Mouse (Mus musculus) gastrocnemius, postnatal 10 days (tissue): Measurements from ENCODE around the gene Grik1. TPM values are rescaled to one million over a fixed set of nuclear protein-coding genes. Genes with fewer than 3 reads are reported as not detected.

Source experiments
- DNase-seq: peaks from one replicate; pipeline ENCODE4 v3.0.0; 2021; ENCODE audit warnings: mixed read lengths
- total RNA-seq, 2 experiments: library from RNA; stranded (reverse); gene quantifications; 2 replicates each; pipeline ENCODE4 v1.2.3; 2021

Gene Grik1
- total RNA-seq, 2 experiments from 2014 or later = 0.09 to 0.18 TPM

- no peak for DNase-seq
Observed at GRCm38 (mm10) chr16:88142136-88142535, 147.9 kb downstream of the Grik1 start.

DNA sequence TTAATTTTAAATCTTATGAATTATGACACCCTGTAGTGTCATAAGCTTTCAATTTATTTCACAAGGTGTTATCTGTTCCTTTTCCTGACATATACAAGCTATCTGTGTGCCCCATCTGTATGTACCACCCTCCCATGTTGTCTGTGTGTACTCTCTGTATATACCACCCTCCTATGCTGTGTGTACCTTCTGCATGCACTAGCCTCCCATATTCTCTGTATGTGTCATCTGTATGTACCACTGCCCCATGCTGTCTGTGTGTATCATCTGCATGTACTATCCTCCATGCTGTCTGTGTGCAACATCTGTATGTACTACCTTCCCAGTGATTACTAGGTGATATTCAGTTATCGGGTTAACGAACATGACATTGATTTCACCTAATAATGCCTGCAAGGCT is 148.5 kb downstream of the Grik1 start:
- no peak for DNase-seq

DNA sequence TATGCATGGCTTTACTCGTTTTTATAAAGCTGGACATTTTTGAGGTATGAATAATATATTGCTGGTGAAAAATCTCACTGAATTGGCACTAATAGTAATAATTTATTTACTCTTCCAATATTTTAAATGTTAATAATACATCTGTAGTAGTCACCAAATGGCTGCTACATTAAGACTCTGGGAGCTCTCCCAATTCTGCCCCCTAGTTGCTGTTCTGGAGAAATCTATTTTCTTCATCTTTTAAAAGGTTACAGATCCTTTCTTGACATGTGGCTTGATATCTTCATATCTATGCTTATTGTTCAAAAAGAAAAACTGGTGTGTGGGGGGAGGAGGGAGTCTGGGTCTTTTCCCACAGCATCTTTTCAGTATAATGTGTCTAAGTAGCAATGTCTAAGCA is 151.2 kb downstream of the Grik1 start:
- DNase-seq = no peak

- no peak for DNase-seq
Observed at GRCm38 (mm10) chr16:88132919-88133318, 157.1 kb downstream of the Grik1 start.

- no peak for DNase-seq
Observed at GRCm38 (mm10) chr16:88131103-88131502, 159.0 kb downstream of the Grik1 start.

DNA sequence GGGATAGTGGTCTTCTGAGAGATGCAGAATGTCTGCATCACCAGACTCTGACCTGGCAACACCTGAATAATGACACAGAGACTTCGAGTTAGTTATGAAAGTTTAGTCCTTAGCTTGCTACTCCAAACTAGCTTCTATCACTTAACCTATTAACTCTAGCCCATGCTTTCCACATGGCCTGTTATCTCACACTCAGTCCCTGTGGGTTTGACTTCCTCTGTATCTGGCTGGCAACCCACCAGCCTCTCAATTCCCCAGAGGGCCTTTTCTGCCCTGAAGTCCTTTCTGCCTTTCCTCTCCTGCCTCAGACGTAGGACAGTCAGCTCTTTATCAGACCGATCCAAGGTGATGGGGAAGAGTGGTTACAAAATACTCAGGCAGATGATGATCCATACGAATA is 165.0 kb downstream of the Grik1 start:
- DNase-seq = no peak

- peak; percentile 6 for DNase-seq
Observed at GRCm38 (mm10) chr16:88112551-88113138, 177.4 kb downstream of the Grik1 start.

DNA sequence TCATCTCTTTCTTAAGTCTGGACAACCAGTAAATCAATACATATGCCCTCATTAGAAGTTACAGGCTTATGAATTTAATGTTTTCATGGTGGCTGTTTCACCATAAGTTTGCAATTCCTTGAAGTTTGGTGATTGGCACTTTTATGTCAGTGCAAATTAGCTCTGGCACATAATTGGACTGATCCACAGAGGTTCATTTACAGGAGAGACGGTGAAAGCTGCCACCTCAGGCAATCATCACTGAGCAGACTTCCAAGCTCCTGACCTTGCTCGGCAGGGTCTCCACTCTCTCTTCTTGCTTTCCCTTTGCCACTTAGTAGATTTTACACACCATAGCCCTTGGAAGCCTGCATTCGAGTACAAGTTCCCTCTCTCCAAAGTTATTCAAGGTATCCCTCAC is 178.6 kb downstream of the Grik1 start:
- DNase-seq = no peak

DNA sequence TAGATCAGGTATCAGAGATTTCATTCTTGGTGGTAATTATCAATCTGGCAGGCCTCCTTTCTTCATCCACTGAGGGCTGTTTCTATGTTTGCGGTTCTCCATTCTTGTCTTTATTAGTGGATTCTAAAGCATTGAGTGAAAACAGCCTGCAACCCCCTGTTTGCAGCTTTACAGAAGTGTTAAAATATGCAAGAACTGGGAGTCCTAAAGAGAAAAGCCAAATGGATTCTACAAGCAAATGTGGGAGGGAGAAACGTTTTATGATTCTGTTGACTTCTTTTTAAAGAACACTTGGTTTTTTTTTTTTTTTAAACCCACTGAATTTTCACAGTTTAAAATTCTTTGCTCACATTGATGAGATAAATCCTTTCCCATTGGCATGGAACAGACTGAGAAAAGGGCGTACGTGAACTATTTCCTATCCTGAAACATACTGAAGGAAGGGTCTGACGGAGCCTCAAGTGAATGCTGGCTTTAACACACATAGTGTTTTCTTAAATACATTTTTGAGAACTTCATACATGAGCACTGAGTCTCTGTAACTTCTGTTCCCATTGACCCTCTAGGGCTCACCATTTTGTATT is 195.8 kb downstream of the Grik1 start:
- DNase-seq = no peak

DNA sequence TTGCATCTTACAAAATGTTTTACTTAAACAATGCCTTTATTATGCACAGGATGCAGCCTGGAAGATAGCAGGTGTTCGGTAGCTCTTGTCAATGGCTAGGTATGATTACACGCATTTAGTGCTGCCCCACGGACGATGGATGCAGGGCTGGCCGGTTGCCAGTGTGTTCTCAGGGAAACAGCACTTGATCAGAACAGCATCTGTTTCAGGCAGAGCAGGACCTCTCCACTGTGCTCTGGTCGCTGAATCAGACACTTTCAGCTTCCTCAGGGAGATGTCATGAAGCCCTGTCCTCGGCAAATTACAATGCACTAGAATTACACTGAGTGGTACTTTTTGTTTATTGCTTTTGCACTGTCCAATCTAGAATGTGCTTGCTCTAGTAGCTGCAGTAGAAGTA is 202.8 kb downstream of the Grik1 start:
- peak; percentile 9 for DNase-seq

GRCm38 (mm10) chr16:88074716-88075115 is 215.3 kb downstream of the Grik1 start:
- peak; percentile 11 for DNase-seq

- DNase-seq = no peak
Observed at GRCm38 (mm10) chr16:88060936-88061335, 229.1 kb downstream of the Grik1 start.

- DNase-seq = no peak
Observed at GRCm38 (mm10) chr16:88048121-88048520, 241.9 kb downstream of the Grik1 start.

DNA sequence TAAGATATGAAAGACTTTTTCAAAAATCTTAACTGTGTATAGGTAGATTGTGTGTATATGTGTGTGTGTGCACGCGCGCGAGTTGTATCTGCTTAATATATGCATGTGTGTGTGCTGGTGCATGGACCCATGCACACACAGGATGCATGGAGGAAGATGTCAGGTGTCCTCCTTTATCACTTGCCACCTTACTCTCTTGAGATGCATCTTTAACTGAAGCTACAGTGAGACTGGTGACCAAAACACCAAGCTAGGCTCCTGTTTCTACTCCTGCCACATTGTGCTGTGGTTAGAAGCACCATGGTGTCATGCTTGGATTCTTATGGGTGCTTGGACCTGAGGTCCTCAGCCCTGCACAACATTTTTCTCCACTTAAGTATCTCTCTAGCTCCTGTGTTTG is 245.7 kb downstream of the Grik1 start:
- DNase-seq = no peak

GRCm38 (mm10) chr16:88042458-88042857 is 247.6 kb downstream of the Grik1 start:
- no peak for DNase-seq

- no peak for DNase-seq
Observed at GRCm38 (mm10) chr16:88038503-88039091, 251.5 kb downstream of the Grik1 start.

GRCm38 (mm10) chr16:87988805-87989204 is 301.3 kb downstream of the Grik1 start:
- no peak for DNase-seq

DNA sequence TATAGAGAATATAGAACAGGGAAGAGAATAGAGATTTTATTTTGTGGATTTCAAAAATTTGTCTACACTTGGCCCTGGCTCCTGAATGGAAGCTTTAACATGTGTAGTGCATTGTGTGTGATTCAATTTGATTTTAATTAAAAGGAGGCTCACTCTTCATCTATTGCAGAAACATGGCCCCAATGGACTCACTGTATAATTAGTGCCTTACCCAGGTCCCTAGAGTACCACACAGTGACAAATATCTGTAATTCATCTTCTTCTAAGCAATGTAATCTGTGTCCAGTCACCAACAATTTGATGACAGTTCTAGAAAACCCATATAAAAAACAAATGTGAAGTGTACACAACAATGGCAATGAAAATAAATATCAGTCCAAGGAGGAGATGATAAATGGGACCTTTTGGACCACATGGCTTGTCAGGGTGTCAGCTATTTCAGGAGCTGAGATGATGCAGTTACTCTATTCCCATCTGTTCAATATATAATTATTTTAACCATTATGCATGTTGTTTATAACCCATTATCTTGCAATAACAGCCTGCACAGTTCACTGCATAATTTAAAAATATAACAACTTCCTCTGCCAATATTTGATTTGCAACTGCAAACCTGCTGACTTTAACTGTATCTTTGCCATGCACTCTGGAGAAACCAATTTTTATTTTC is 305.7 kb downstream of the Grik1 start:
- DNase-seq = no peak

DNA sequence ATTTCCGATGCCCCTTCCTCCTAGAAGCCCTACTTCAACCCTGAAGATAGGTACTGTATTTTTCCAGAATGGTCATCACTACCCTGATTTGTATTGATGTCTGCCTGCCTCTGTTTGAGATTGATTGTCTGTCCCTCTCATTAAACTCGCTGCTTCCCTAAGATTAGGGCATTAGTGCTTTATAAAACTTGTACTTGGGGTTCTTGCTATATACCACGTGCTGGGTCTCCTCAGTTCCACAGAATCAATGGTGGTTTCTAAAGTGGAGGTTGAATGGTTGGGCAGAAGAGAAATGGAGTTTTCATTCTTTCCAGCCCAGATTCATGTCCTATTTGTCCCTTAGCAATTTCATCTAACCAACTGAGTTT is 316.0 kb downstream of the Grik1 start:
- DNase-seq = no peak

GRCm38 (mm10) chr16:87973394-87974075 is 316.5 kb downstream of the Grik1 start:
- no peak for DNase-seq

- DNase-seq = no peak
Observed at GRCm38 (mm10) chr16:87971911-87972310, 318.2 kb downstream of the Grik1 start.

DNA sequence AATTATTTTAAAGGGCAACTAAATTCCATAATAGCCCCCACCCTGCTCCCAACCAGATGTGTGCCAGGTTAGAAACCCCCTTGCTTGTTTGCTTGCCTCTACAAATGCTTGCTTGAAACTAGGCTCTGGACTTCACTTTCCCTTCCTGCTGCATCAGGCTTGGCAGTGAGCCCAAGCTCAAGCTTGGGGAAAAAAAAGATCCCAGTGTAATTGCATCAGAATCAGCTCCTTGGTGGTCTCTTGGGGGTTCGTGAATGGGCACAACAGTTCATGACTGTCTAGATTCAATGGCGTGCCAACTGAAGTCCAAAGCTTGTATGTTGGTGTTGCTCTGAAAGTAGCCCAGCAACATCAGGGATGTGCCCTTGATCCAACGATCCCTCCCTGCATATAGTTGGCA is 320.1 kb downstream of the Grik1 start:
- DNase-seq = no peak

GRCm38 (mm10) chr16:87961419-87961818 is 328.6 kb downstream of the Grik1 start:
- no peak for DNase-seq
